Mouse (Mus musculus): ENCODE results near the gene Pigh.

Gene Pigh

GRCm38 (mm10) chr12:79067526-79067925 lies 21.9 kb downstream of the Pigh start:
- no peak for ATAC-seq (ENCODE audit: low TSS enrichment)

- no peak for ATAC-seq (ENCODE audit: low TSS enrichment)
Measured at GRCm38 (mm10) chr12:79066431-79066830, 23.0 kb downstream of the Pigh start.

DNA sequence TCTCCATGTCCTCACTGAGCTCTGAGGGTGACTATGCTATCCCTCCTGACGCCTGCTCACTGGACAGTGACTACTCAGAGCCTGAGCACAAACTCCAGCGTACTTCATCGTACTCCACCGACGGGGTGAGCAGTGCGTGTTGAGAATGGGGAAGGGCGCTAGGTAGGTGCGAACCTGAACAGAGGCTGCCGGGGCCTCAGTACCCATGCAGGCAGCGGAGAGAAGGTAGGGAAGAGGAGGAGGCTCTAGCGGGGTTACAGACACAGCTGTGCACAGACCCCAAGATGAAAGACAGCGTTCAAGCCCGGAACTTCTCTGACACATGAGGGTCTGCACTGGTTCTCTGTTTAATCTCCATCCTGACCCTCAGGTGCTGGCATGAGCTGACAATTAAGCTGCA lies 25.0 kb downstream of the Pigh start:
- ATAC-seq (ENCODE audit: low TSS enrichment) = no peak

DNA sequence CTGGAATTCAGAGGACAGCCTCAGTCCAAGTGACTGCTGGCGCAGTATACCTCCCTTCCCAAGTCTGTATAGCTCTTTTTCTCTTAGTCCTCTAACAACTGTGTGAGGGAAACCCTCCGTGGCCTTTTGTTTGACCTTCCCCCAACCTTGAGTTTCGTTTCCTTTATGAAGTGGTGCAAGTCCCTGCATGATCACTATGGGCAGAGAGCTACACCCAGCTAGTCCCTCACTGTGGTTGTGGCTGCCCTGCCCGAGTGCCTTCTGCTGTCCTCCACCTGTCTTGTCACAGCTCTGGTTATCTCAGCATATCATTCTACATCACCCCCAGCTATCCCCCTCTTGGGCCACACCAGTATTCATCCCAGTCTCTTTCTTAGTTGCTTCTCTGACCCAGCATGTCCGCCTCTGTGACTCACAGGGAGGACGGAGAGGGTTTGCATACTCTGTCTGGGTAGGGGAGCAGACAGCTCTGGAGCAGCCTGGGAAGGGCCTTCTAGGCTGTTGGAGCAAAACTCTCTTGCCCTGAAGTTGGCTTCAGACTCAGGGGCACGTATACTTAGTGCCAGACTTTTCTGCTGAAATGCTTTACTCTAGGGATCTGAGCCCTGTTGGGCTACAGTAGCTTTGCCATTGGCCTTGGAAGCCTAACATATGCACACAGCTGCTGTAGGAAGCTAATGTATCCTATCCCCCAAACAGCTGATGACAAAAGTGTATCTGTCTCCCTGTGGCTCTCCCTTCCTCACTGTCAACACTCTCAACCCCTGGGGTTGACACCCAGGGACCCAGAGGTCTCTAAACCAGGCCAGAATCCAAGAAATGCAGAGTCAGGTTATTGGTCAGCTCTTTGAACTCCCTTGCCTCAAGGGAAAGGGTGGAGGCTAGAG lies 28.4 kb downstream of the Pigh start:
- no peak for ATAC-seq (ENCODE audit: low TSS enrichment)

GRCm38 (mm10) chr12:79060134-79060533 lies 29.3 kb downstream of the Pigh start:
- no peak for ATAC-seq (ENCODE audit: low TSS enrichment)

DNA sequence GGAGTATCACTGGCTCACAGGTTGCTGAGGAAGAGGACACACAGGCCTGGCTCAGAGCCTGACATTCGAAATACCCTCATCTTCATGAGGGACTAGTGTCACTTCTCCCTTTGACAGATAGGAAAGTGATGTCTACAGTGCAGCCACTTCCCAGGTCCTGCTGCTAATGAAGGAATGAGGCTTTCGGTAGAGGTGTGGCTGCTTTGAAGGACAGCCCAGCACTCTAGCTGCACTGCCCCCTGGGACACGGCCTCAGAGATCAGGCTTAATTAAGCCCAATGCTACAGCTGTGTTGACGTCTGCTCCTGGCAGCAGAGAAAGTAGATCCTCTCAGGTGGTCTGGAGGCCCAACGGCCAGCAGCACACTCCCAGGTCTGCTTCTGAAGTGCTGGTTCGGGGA lies 29.9 kb downstream of the Pigh start:
- ATAC-seq (ENCODE audit: low TSS enrichment) = no peak

- ATAC-seq (ENCODE audit: low TSS enrichment) = peak; percentile 31; the same call in 1 of the 2 replicates
Measured at GRCm38 (mm10) chr12:79055276-79055675, 34.2 kb downstream of the Pigh start.

GRCm38 (mm10) chr12:79052073-79052472 lies 37.4 kb downstream of the Pigh start:
- ATAC-seq (ENCODE audit: low TSS enrichment) = no peak

DNA sequence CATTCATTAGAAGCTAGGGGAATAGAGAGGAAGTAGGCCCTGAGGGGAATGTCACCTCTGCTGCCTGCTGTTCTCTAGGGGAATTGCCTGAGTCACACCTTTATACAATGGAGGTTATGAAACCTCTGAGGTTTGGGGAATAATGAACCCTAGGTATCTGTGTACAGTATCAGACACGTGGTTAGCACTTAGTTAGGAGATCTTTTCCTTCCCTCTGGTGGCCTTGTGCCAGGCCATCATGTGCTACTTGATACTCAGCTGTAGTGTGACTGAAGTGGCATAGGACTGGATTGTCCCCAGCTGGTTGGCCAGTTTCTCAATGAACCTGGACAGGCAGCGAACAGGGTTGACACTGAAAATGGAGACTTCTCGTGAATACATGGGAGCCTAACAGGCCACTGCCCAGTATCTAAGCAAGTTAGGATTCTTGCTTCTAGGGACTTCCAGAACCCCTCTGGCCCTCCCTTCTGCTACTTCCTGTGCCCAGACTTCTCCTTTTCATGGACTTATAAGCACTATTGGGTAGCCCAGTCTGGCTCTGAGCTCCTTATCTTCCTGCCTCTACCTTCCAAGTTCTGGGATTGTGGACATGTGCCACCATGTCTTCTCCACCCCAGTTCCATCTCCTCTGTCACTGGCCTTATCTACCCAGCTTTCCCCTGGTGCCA lies 38.8 kb downstream of the Pigh start:
- ATAC-seq (ENCODE audit: low TSS enrichment) = no peak

- ATAC-seq (ENCODE audit: low TSS enrichment) = no peak
Measured at GRCm38 (mm10) chr12:79049807-79050206, 39.6 kb downstream of the Pigh start.

- ATAC-seq (ENCODE audit: low TSS enrichment) = no peak
Measured at GRCm38 (mm10) chr12:79048898-79049297, 40.6 kb downstream of the Pigh start.

DNA sequence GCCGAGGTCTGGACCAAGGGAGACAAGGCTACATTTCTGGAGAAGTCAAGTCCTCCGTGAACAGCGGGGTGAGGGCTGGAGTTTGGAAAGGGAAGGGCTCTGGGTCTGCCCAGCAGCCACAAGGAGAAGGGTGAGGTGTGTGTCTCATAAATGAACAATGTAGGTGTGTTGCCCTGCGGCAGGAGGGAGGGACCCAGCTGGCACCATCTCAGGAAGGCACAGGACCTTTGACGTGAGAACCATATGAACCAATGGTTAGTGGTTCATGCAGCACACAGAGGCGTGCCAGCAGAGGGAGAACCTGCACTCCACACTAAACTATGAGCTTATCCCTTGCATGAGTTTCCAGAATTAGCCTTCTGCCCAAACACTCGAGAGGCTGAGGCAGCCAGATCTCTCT lies 42.2 kb downstream of the Pigh start:
- no peak for ATAC-seq (ENCODE audit: low TSS enrichment)

GRCm38 (mm10) chr12:79046171-79046570 lies 43.3 kb downstream of the Pigh start:
- ATAC-seq (ENCODE audit: low TSS enrichment) = no peak

GRCm38 (mm10) chr12:79044668-79045067 lies 44.8 kb downstream of the Pigh start:
- peak; percentile 77 for ATAC-seq (ENCODE audit: low TSS enrichment)

DNA sequence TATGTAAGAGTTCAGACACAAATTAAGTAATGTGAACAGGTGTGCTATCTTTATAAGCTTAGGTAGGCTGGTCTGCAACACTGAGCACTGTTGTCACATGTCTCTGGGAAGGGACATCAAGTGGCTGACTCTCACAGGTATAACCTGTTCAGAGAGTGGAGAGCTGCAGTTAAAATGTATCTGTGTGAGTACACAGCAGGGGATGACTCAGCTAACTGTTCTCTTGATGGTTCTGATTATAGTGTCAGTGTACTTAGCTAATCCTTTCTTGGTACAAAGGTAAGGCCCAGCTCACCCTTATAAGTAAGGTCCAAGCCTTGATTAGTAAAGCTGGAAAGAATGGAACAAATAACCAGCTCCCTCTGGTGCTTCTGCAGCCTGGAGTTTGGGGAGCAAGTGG lies 48.0 kb downstream of the Pigh start:
- no peak for ATAC-seq (ENCODE audit: low TSS enrichment)

- ATAC-seq (ENCODE audit: low TSS enrichment) = no peak
Measured at GRCm38 (mm10) chr12:79040201-79040827, 49.1 kb downstream of the Pigh start.

- ATAC-seq (ENCODE audit: low TSS enrichment) = no peak
Measured at GRCm38 (mm10) chr12:79039708-79040107, 49.7 kb downstream of the Pigh start.

GRCm38 (mm10) chr12:79035349-79035748 lies 54.1 kb downstream of the Pigh start:
- peak; percentile 64 for ATAC-seq (ENCODE audit: low TSS enrichment)

DNA sequence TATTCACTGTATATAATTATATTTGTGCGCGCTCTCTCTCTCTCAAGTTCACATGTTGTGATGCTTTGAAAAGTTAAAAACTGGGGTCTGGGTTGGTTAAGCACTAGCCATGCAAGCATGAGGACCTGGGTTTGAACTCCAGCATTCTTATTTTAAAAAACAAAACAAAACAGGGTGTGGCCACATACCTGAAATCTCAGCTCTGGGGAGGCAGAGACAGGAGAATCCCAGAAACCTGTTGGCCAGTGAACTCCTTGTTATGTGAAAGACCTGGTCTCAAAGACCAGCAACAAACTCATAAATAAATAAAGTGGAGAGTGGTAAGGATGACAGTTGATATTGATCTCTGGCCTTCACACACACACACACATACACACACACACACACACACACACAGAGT lies 55.1 kb downstream of the Pigh start:
- ATAC-seq (ENCODE audit: low TSS enrichment) = no peak
